Mouse (Mus musculus): ENCODE data around the gene Zfp185. TPM values are rescaled to one million over a fixed set of nuclear protein-coding genes. Genes with fewer than 3 reads are reported as not detected.

Zfp185 gene
- polyA plus RNA-seq, 1 experiment, result 6.7 TPM

DNA sequence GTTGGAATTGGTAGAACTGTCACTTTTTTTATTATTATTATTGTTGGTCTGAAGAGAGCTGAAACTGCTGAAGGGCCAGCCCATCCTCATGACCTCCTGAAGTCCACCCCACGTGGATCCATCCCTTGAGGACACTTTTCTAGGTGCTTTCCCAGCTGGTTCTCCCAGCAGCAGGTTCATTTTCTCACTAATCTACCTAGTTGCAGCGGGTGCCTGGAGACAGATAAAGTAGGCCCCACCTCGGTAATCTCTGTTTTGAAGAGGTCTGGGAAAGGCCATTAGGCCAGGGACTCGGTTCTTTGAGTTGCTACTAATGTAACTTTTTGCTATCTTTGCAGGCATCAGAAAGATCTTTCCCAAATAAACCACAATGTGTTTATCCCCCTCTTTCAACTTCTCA lies 18.5 kb downstream of the Zfp185 start:
- 93% methylated on average over 4 of the region's 4 CpGs for WGBS
- no peaks in the 10 kb centered on the region for H3K27me3 ChIP-seq (replicated peaks; ENCODE audit: control insufficient read depth, insufficient read depth, low read length)
- H3K4me1 ChIP-seq (ENCODE audit: control insufficient read depth, insufficient read depth, low read length), result no peaks in the 10 kb centered on the region; the same call in 1 of the 2 replicates
- H3K4me3 ChIP-seq (ENCODE audit: insufficient read depth, low read depth, low read length), result no peak overlapping the region
- H3K36me3 ChIP-seq (ENCODE audit: control insufficient read depth, insufficient read depth, low read length), result no peaks in the 10 kb centered on the region
- DNase-seq, result no peak
- TF ChIP-seq POLR2A (IDR thresholded peaks at IDR 0.05; ENCODE audit: low read depth, low read length), result no peak
- TF ChIP-seq CTCF (conservative IDR thresholded peaks at IDR 0.05; ENCODE audit: insufficient read depth, insufficient read length, low read depth, low read length), result no peak
- no peak overlapping the region for H3K27ac ChIP-seq (ENCODE audit: insufficient read depth, low read depth, low read length)

DNA sequence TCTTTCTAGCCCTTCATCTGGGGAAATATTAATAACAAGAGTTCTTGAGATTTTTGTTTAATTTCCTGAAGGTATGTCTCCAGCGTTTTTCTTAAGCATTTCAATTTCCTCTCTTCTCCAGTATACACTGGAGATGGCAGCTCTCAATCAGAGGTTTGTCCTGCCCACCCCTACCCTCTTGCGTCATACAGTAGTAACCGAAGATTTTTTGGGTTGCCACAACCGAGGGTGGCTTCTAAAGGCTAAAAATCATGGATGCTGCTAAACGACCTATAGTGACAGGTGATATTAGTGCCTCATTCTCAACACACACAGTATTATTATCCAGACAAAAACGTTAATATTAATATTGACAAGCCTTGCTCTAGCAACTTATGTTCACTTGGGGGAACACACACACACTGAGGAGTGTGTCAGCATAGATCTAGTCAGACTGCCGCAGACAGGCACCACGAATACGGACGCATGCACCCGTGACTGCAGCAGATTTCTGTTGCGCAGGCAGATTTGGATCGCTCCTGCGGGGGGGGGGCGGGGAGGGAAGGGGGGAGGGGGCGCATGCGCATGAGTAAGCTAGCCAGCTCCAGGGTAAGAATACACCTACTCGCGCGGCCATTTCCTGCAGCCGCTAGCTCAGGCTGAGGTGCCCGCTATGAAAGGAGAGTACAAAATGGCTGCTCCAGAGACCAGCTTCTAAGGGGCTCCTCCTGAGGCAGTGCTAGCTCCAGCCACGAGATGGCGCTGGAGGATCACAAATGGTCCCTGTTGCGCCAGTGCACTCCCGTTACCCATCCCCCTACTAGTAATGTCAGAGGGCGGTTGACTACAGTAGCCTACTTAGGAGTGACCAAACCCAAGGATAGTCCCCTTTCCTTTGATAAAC lies 20.7 kb downstream of the Zfp185 start:
- under 1% methylated on average over 24 of the region's 27 CpGs for WGBS
- TF ChIP-seq POLR2A (IDR thresholded peaks at IDR 0.05; ENCODE audit: low read depth, low read length) (peak; percentile 36), CTCF (conservative IDR thresholded peaks at IDR 0.05; ENCODE audit: insufficient read depth, insufficient read length, low read depth, low read length) (peak; percentile 93)
- Histone ChIP-seq H3K27ac (ENCODE audit: insufficient read depth, low read depth, low read length) (peak overlapping the region; percentile 84), H3K4me1 (ENCODE audit: control insufficient read depth, insufficient read depth, low read length) (no peaks in the 10 kb centered on the region; the same call in 1 of the 2 replicates), H3K4me3 (ENCODE audit: insufficient read depth, low read depth, low read length) (peak overlapping the region; percentile 52), H3K36me3 (ENCODE audit: control insufficient read depth, insufficient read depth, low read length) (no peaks in the 10 kb centered on the region), H3K27me3 (replicated peaks; ENCODE audit: control insufficient read depth, insufficient read depth, low read length) (no peaks in the 10 kb centered on the region)
- peak; percentile 96 for DNase-seq

DNA sequence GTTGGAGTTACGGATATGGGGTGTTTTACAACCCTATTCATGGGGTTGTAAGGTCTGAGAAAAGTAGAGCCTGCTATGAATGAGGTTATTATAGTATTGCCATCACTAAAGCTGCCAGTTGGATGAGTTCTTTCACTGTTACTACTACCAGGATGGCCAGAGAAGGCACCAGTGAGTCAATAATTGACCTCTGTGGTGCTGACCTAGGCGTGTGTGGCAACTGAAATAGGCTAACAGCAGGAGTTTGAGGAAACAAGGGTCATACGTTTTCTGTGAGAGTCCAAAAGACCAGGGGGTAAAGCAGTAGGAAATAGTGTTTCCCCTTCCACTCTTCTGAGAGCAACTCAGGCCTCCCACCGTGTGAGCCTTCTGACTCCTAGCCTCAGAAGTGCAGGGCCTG lies 25.7 kb downstream of the Zfp185 start:
- Histone ChIP-seq H3K4me1 (ENCODE audit: control insufficient read depth, insufficient read depth, low read length) (no peaks in the 10 kb centered on the region; the same call in 1 of the 2 replicates), H3K36me3 (ENCODE audit: control insufficient read depth, insufficient read depth, low read length) (no peaks in the 10 kb centered on the region), H3K4me3 (ENCODE audit: insufficient read depth, low read depth, low read length) (no peak overlapping the region), H3K27me3 (replicated peaks; ENCODE audit: control insufficient read depth, insufficient read depth, low read length) (no peaks in the 10 kb centered on the region), H3K27ac (ENCODE audit: insufficient read depth, low read depth, low read length) (no peak overlapping the region)
- peak; percentile 36 for DNase-seq
- 58% methylated on average over 4 of the region's 4 CpGs for WGBS
- no peak for TF ChIP-seq POLR2A (IDR thresholded peaks at IDR 0.05; ENCODE audit: low read depth, low read length)
- no peak for TF ChIP-seq CTCF (conservative IDR thresholded peaks at IDR 0.05; ENCODE audit: insufficient read depth, insufficient read length, low read depth, low read length)

GRCm38 (mm10) chrX:73037003-73037402 lies 49.9 kb downstream of the Zfp185 start, which contains the start of gene Pnma5:
TSS of gene Pnma5 (minus strand) at chrX:73037103.
- no peak within 1 kb of the TSS for H3K27ac ChIP-seq (ENCODE audit: insufficient read depth, low read depth, low read length)
- no peak for TF ChIP-seq CTCF (conservative IDR thresholded peaks at IDR 0.05; ENCODE audit: insufficient read depth, insufficient read length, low read depth, low read length)
- TF ChIP-seq POLR2A (IDR thresholded peaks at IDR 0.05; ENCODE audit: low read depth, low read length), result no peak
- WGBS, result 86% methylated on average over 1 of the region's 1 CpGs
- no peak within 1 kb of the TSS for H3K4me3 ChIP-seq (ENCODE audit: insufficient read depth, low read depth, low read length)
- H3K36me3 ChIP-seq (ENCODE audit: control insufficient read depth, insufficient read depth, low read length), result no peaks in the 10 kb centered on the region
- H3K4me1 ChIP-seq (ENCODE audit: control insufficient read depth, insufficient read depth, low read length), result no peaks in the 10 kb centered on the region
- DNase-seq, result no peak
- no peaks in the 10 kb centered on the region for H3K27me3 ChIP-seq (replicated peaks; ENCODE audit: control insufficient read depth, insufficient read depth, low read length)

- TF ChIP-seq POLR2A (IDR thresholded peaks at IDR 0.05; ENCODE audit: low read depth, low read length) (no peak), CTCF (conservative IDR thresholded peaks at IDR 0.05; ENCODE audit: insufficient read depth, insufficient read length, low read depth, low read length) (no peak)
- 90% methylated on average over 8 of the region's 8 CpGs for WGBS
- DNase-seq, result no peak
- no peak overlapping the region for H3K27ac ChIP-seq (ENCODE audit: insufficient read depth, low read depth, low read length)
- no peaks in the 10 kb centered on the region for H3K27me3 ChIP-seq (replicated peaks; ENCODE audit: control insufficient read depth, insufficient read depth, low read length)
- no peaks in the 10 kb centered on the region for H3K36me3 ChIP-seq (ENCODE audit: control insufficient read depth, insufficient read depth, low read length)
- H3K4me1 ChIP-seq (ENCODE audit: control insufficient read depth, insufficient read depth, low read length), result no peaks in the 10 kb centered on the region
- H3K4me3 ChIP-seq (ENCODE audit: insufficient read depth, low read depth, low read length), result no peak overlapping the region
Measured at GRCm38 (mm10) chrX:73038831-73039230, 51.7 kb downstream of the Zfp185 start.

GRCm38 (mm10) chrX:73039666-73040065 lies 52.5 kb downstream of the Zfp185 start:
- H3K27ac ChIP-seq (ENCODE audit: insufficient read depth, low read depth, low read length), result no peak overlapping the region
- no peak for DNase-seq
- no peaks in the 10 kb centered on the region for H3K27me3 ChIP-seq (replicated peaks; ENCODE audit: control insufficient read depth, insufficient read depth, low read length)
- no peak overlapping the region for H3K4me3 ChIP-seq (ENCODE audit: insufficient read depth, low read depth, low read length)
- H3K36me3 ChIP-seq (ENCODE audit: control insufficient read depth, insufficient read depth, low read length), result no peaks in the 10 kb centered on the region
- H3K4me1 ChIP-seq (ENCODE audit: control insufficient read depth, insufficient read depth, low read length), result no peaks in the 10 kb centered on the region
- WGBS, result 84% methylated on average over 12 of the region's 12 CpGs
- TF ChIP-seq POLR2A (IDR thresholded peaks at IDR 0.05; ENCODE audit: low read depth, low read length) (no peak), CTCF (conservative IDR thresholded peaks at IDR 0.05; ENCODE audit: insufficient read depth, insufficient read length, low read depth, low read length) (no peak)

- Histone ChIP-seq H3K36me3 (ENCODE audit: control insufficient read depth, insufficient read depth, low read length) (no peaks in the 10 kb centered on the region), H3K4me3 (ENCODE audit: insufficient read depth, low read depth, low read length) (no peak overlapping the region), H3K4me1 (ENCODE audit: control insufficient read depth, insufficient read depth, low read length) (no peaks in the 10 kb centered on the region), H3K27me3 (replicated peaks; ENCODE audit: control insufficient read depth, insufficient read depth, low read length) (no peaks in the 10 kb centered on the region), H3K27ac (ENCODE audit: insufficient read depth, low read depth, low read length) (no peak overlapping the region)
- DNase-seq, result peak; percentile 93
- 6% methylated on average over 14 of the region's 14 CpGs for WGBS
- TF ChIP-seq POLR2A (IDR thresholded peaks at IDR 0.05; ENCODE audit: low read depth, low read length) (no peak), CTCF (conservative IDR thresholded peaks at IDR 0.05; ENCODE audit: insufficient read depth, insufficient read length, low read depth, low read length) (peak; percentile 94)
Measured at GRCm38 (mm10) chrX:73053860-73054563, 66.9 kb downstream of the Zfp185 start.
